Mouse (Mus musculus) neural tube, embryonic 13.5 days (tissue): ENCODE data around the gene Hps3. TPM values are rescaled to one million over a fixed set of nuclear protein-coding genes. Genes with fewer than 3 reads are reported as not detected.

Source experiments
- ATAC-seq: fragments of 200-750 bp; cut with Nextera tagmentation; 2 replicates; pipeline ENCODE4 v1.8.0; 2017; ENCODE audit warnings: low read depth, mild to moderate bottlenecking, moderate TSS enrichment, moderate library complexity
- H3K27ac ChIP-seq: fragments of 300-500 bp; sonication (generic); replicated peaks from 2 replicates; pipeline ENCODE4 v1.5.1; 2015; ENCODE audit warnings: moderate library complexity, mild to moderate bottlenecking, inconsistent platforms
- H3K27me3 ChIP-seq: fragments of 300-500 bp; sonication (generic); 2 replicates; pipeline ENCODE4 v1.6.1; 2015; ENCODE audit warnings: mild to moderate bottlenecking, inconsistent platforms
- H3K36me3 ChIP-seq: fragments of 300-500 bp; sonication (generic); 2 replicates; pipeline ENCODE4 v1.6.1; 2015; ENCODE audit warnings: mild to moderate bottlenecking, inconsistent platforms
- H3K4me1 ChIP-seq: fragments of 300-500 bp; sonication (generic); replicated peaks from 2 replicates; pipeline ENCODE4 v1.6.1; 2015; ENCODE audit warnings: inconsistent platforms
- H3K4me2 ChIP-seq: fragments of 300-500 bp; sonication (generic); 2 replicates; pipeline ENCODE4 v1.6.1; 2015; ENCODE audit warnings: inconsistent platforms, mild to moderate bottlenecking, moderate library complexity
- H3K4me3 ChIP-seq: fragments of 300-500 bp; sonication (generic); 2 replicates; pipeline ENCODE4 v1.5.1; 2015; ENCODE audit warnings: mild to moderate bottlenecking, inconsistent platforms
- H3K9ac ChIP-seq: fragments of 300-500 bp; sonication (generic); 2 replicates; pipeline ENCODE4 v1.6.1; 2015; ENCODE audit warnings: moderate library complexity, mild to moderate bottlenecking, inconsistent platforms
- H3K9me3 ChIP-seq: fragments of 300-500 bp; sonication (generic); 2 replicates; pipeline ENCODE4 v1.6.1; 2016; ENCODE audit warnings: inconsistent platforms
- WGBS: fragments of 180-500 bp; shearing (Covaris S2); methylation state at CpG from one replicate; pipeline ENCODE4 v1.1.7; 2015; 5-methylcytosine and 5-hydroxymethylcytosine counted together
- polyA plus RNA-seq: library from polyadenylated mRNA; unstranded; fragments of >200 nt; fragmentation: Nextera tagmentation; extraction: Ambion mirVana; gene quantifications from 2 replicates; pipeline ENCODE4 v1.2.1, GENCODE M21; 2015

The Hps3 gene
- polyA plus RNA-seq, 1 experiment from 2014 or later: 14.6 TPM

DNA sequence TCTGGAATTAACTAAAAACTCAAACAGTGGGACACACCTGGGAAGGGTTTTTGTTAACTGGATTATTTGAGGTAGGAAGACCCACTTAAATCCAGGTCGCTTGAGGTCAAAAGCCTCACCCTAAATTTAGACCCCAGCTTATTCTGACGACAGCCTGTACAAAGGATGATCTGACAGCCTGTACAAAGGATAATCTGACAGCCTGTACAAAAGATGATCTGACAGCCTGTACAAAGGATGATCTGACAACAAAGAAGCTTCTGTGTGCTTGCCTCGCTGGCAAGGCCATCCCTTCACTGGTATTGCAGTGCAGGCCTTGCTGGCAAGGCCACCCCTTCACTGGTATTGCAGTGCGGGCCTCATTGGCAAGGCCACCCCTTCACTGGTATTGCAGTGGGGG is 34.3 kb downstream of the Hps3 start:
- no peak overlapping the region for H3K4me3 ChIP-seq
- 76% methylated on average over 4 of the region's 4 CpGs for whole genome bisulfite sequencing
- H3K4me1 ChIP-seq: no peaks in the 10 kb centered on the region
- no peaks in the 10 kb centered on the region for H3K9me3 ChIP-seq
- no peak overlapping the region for H3K27ac ChIP-seq
- no peak overlapping the region for H3K9ac ChIP-seq
- H3K4me2 ChIP-seq: no peak overlapping the region
- H3K27me3 ChIP-seq: no peaks in the 10 kb centered on the region
- peaks cover 52% of the 10 kb centered on the region for H3K36me3 ChIP-seq
- no peak for ATAC-seq

DNA sequence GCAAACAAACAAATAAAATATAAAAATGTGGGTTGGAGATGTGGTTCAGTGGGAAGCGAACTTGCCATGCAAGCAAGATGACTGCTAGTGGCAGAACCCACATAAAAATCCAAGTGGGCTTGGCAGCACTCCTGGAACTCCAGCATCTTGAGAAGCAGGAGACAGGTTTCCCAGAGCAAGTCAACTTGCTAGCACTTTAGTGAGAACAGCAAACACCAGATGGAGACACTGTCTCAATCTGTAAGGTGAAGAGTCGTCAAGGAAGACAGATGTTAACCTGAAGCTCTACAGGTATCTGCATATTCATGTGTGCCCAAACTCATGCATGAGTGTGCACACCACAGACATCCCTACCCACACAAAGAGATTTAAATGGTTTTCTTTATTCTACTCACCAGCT is 35.6 kb downstream of the Hps3 start:
- no peak overlapping the region for H3K27ac ChIP-seq
- 90% methylated on average over 2 of the region's 2 CpGs for WGBS
- ATAC-seq: no peak

DNA sequence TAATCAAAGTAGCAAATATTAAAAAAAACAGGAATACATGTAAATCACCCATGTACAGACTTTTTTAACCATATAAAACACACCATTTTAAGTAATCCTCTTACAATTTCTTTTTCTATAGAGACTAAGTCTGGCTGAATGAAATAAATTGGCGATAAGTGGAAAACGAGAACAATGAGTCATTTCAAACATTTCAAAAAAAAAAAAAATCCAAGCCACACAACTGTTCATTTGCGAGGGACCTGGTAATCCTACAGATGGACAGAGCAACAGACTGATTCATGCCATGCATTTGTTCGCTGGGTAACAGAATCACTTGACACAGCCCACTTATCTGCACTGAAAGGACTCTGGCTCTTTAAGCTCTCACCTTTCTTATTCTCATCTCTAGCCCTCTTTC is 42.7 kb downstream of the Hps3 start:
- no peaks in the 10 kb centered on the region for H3K9me3 ChIP-seq
- H3K4me1 ChIP-seq: no peaks in the 10 kb centered on the region
- peaks cover 15% of the 10 kb centered on the region; the same call in 1 of the 2 replicates for H3K36me3 ChIP-seq
- ATAC-seq: no peak
- 77% methylated on average over 4 of the region's 4 CpGs for WGBS
- no peaks in the 10 kb centered on the region for H3K27me3 ChIP-seq
- no peak overlapping the region for H3K27ac ChIP-seq
- H3K4me2 ChIP-seq: no peak overlapping the region
- H3K9ac ChIP-seq: no peak overlapping the region
- H3K4me3 ChIP-seq: no peak overlapping the region

More for the DNA sequence above, 35.6 kb downstream of the Hps3 start:
- H3K9ac ChIP-seq: no peak overlapping the region
- no peaks in the 10 kb centered on the region for H3K9me3 ChIP-seq
- no peaks in the 10 kb centered on the region for H3K4me1 ChIP-seq
- no peaks in the 10 kb centered on the region for H3K27me3 ChIP-seq
- H3K4me2 ChIP-seq: no peak overlapping the region
- no peak overlapping the region for H3K4me3 ChIP-seq
- H3K36me3 ChIP-seq: peaks cover 59% of the 10 kb centered on the region

DNA sequence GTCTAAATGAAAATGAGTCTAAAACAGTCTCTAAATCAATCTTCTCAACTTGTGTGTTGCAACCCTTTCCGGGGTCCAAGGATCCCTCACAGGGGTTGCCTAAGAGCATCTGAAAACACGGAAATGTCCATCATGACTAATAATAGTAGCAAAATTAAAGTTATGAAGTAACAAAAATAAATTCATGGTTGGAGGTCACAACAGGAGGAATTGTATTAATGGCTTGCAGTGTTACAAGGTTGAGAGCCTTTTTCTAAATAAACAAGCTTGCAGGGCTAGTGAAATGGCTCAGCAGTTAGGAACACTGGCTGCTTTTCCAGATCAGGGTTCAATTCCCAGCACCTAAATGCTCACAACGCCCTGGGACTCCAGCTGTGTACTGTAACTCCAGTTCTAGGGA is 45.1 kb downstream of the Hps3 start:
- ATAC-seq: no peak
- 80% methylated on average over 3 of the region's 3 CpGs for WGBS
- H3K9me3 ChIP-seq: no peaks in the 10 kb centered on the region

DNA sequence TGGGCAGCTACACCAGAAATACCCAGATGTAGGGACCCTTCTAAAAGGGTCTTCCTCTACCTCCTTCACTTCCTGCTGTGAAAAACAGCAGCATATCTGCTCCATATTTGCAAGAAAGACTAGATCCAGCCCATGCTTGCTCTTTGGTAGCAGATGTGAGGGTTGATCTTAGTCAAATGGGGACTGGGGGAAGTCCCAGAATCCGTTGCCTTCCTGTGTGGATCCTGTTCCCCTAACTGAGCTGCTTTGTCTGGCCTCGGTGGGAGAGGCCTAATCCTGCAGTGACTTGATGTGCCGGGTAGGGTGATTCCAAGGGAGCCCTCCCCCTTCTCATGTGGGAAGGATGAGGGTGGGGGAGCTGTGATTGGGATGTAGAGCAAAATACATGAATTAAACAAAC is 49.0 kb downstream of the Hps3 start:
- Histone ChIP-seq H3K27me3 (no peaks in the 10 kb centered on the region), H3K9me3 (no peaks in the 10 kb centered on the region), H3K36me3 (no peaks in the 10 kb centered on the region), H3K4me3 (no peak overlapping the region), H3K9ac (no peak overlapping the region), H3K27ac (no peak overlapping the region), H3K4me2 (no peak overlapping the region), H3K4me1 (no peaks in the 10 kb centered on the region)
- 49% methylated on average over 3 of the region's 3 CpGs for WGBS
- ATAC-seq: no peak

More for the DNA sequence above, 45.1 kb downstream of the Hps3 start:
- H3K4me3 ChIP-seq: no peak overlapping the region
- no peak overlapping the region for H3K4me2 ChIP-seq
- H3K4me1 ChIP-seq: no peaks in the 10 kb centered on the region
- H3K27me3 ChIP-seq: no peaks in the 10 kb centered on the region
- H3K9ac ChIP-seq: no peak overlapping the region
- peaks cover 2% of the 10 kb centered on the region; the same call in 1 of the 2 replicates for H3K36me3 ChIP-seq
- H3K27ac ChIP-seq: no peak overlapping the region

DNA sequence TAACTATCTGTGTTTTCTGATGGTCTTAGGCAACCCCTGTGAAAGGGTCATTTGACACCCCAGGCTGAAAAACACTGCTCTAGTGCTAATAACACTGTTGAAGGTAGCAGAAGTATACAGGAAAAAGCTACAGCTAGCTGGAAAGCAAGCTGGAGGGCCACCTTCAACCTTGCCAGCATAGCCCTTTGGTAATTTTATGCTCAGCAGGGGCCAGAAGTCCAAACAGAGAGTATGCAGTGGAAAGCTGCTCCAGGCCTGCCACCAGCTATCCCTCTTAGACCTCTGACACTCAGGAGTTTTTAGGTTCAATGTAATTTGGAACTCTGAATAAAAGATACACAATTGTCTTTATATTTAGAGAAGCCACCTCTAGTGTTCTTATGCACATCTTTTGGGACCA is 52.3 kb downstream of the Hps3 start:
- H3K9ac ChIP-seq: no peak overlapping the region
- no peak overlapping the region for H3K4me3 ChIP-seq
- H3K27me3 ChIP-seq: no peaks in the 10 kb centered on the region
- no peak for ATAC-seq
- no peak overlapping the region for H3K27ac ChIP-seq
- no peaks in the 10 kb centered on the region for H3K36me3 ChIP-seq
- H3K9me3 ChIP-seq: no peaks in the 10 kb centered on the region
- H3K4me1 ChIP-seq: no peaks in the 10 kb centered on the region
- H3K4me2 ChIP-seq: no peak overlapping the region

DNA sequence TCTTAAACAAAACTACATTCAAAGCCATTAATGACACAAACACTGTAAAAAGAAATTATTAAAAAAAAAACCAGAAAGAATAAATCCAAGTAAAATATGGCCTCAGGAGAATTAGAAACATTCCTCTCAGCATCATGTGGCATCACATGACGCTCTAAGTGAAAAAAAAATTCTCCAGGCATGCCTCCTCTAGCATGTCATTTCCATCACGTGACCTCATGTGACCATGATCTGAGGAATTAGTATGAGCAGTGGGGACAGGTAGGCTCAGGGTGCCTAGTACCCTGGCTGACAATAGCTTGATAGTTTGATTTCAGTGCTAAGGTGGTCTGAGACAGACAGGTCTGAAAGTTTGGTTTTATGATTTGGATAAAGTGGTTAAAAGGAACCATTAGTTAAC is 54.0 kb downstream of the Hps3 start:
- no peak for ATAC-seq

DNA sequence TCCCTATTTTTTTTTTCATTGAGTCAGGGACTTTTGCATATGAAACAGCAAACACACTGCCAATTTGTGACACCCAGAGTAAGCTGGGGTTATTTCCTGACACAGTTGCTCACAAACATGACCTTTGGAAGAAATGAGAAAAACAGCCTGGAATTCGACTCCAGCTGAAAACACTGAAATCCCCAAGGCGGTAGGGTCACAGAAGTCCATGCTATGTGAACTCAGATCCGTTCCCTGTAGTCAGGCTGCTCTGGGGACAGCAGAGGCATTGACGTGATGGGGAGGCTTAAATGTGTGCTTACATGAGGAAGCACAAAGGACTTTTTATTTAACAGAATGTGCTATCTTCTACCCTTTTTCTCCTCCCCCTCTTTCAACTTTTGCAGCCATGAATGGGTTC is 56.6 kb downstream of the Hps3 start:
- Histone ChIP-seq H3K27me3 (no peaks in the 10 kb centered on the region), H3K36me3 (no peaks in the 10 kb centered on the region), H3K4me1 (no peaks in the 10 kb centered on the region), H3K9ac (no peak overlapping the region), H3K9me3 (no peaks in the 10 kb centered on the region), H3K4me2 (no peak overlapping the region), H3K4me3 (no peak overlapping the region), H3K27ac (no peak overlapping the region)
- 54% methylated on average over 4 of the region's 4 CpGs for WGBS
- ATAC-seq: no peak

More for the DNA sequence above, 54.0 kb downstream of the Hps3 start:
- H3K9ac ChIP-seq: no peak overlapping the region
- H3K4me2 ChIP-seq: no peak overlapping the region
- H3K36me3 ChIP-seq: no peaks in the 10 kb centered on the region
- no peak overlapping the region for H3K27ac ChIP-seq
- WGBS: 88% methylated on average over 2 of the region's 2 CpGs
- no peaks in the 10 kb centered on the region for H3K27me3 ChIP-seq
- H3K4me3 ChIP-seq: no peak overlapping the region
- H3K4me1 ChIP-seq: no peaks in the 10 kb centered on the region
- no peaks in the 10 kb centered on the region for H3K9me3 ChIP-seq

DNA sequence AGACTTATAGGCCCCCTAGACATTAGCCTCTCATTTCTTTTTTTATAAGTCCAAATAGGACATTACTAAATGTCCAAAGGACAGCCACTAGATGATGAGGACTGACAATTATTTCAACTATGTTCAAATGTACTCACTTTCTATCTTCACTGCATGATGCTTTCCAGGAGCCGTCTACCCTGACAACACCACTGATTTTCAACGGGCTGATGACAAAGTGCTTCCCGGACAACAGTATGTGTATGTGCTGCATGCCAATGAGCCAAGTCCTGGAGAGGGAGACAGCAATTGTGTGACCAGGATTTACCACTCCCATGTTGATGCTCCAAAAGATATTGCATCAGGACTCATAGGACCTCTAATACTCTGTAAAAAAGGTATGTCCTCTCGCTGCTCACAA is 69.0 kb downstream of the Hps3 start:
- no peak overlapping the region for H3K4me3 ChIP-seq
- 55% methylated on average over 4 of the region's 4 CpGs for WGBS
- ATAC-seq: no peak

DNA sequence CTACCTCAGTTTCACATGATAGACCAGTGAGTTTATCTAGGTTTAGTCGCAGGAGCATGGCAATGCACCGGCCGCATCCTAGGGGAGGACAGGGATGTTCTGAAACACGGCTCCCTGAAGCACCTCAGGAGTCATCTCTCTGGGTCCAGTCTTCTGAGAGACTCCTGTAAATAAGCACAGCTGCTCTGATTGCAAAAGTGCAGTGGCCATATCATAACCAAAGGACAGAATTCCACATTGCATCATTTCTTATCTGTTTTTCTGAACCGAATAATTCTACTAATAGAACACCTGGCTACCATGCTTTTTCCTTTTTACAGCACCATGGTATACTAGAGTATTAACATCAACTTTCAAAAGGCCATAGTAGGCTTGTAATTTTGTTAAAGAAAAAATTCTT is 69.9 kb downstream of the Hps3 start:
- H3K9me3 ChIP-seq: no peaks in the 10 kb centered on the region
- H3K9ac ChIP-seq: no peak overlapping the region
- H3K4me3 ChIP-seq: no peak overlapping the region
- no peak overlapping the region for H3K4me2 ChIP-seq
- H3K27me3 ChIP-seq: no peaks in the 10 kb centered on the region
- H3K27ac ChIP-seq: no peak overlapping the region
- WGBS: 92% methylated on average over 5 of the region's 5 CpGs
- no peak for ATAC-seq
- no peaks in the 10 kb centered on the region for H3K4me1 ChIP-seq
- no peaks in the 10 kb centered on the region for H3K36me3 ChIP-seq

More for the DNA sequence above, 69.0 kb downstream of the Hps3 start:
- Histone ChIP-seq H3K9ac (no peak overlapping the region), H3K9me3 (no peaks in the 10 kb centered on the region), H3K27me3 (no peaks in the 10 kb centered on the region), H3K4me2 (no peak overlapping the region), H3K27ac (no peak overlapping the region), H3K4me1 (no peaks in the 10 kb centered on the region), H3K36me3 (no peaks in the 10 kb centered on the region)

DNA sequence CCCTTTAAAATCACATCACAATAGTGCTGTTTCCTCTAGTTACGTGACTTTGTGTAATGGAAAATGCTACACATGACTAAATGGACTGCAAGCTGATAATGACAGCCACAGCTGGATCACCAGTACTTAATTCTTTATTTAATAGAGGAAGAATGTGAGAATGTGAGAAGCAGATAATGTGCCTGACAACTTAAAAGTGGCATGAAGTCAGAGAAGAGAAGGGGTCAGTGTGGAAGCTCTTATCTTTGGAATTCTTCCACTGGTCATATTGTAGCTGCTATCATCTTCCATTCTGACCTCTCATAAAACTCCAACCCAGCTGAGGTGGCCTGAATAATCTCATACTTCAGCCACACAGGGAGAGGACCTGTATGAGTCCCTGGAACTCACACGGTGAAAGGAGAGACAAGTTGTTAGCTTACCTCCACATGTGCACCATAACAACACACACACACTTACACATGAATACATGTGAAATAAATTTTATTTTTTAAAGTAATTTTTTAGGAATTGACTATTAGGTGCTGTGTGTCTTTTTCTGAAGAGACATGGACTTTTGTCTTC is 70.4 kb downstream of the Hps3 start:
- Histone ChIP-seq H3K27ac (no peak overlapping the region), H3K4me2 (no peak overlapping the region), H3K4me3 (no peak overlapping the region), H3K27me3 (no peaks in the 10 kb centered on the region), H3K4me1 (no peaks in the 10 kb centered on the region), H3K36me3 (no peaks in the 10 kb centered on the region), H3K9ac (no peak overlapping the region), H3K9me3 (no peaks in the 10 kb centered on the region)
- ATAC-seq: no peak
- 76% methylated on average over 2 of the region's 2 CpGs for WGBS

DNA sequence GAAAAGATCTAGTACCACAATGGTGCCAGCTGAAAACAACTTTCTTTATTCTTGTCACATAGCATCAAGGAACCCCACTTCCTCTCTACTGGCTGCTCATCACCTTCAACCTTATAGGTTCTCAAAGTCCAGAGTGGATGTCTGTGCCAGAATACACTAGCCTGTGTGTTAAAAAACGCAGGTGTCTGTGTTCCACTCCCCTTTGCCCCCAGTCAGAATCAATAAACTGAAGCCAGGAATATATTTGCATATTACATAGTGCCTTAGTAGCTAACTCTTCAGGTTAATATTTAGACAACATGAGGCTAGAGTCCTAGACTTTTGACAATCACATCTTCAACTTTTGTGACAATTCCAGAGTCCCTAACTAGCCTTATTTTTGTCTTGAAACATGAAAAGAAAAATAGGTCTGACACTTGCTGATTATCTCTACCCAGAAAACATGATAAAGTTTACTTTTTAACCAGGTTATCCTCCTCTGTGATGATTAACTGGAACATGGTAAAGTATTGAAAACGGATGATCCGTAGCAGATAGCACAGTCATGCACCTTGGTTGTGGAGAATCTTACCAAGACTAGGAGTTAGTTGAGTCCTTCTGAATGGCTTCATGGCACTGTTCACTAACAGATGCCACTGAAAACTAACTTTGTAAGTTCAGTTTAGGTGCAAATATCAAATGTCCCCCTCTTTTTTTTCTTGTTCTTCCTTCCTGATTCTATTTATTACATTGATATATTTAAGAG is 72.2 kb downstream of the Hps3 start:
- no peak overlapping the region for H3K27ac ChIP-seq
- no peaks in the 10 kb centered on the region for H3K9me3 ChIP-seq
- no peaks in the 10 kb centered on the region for H3K4me1 ChIP-seq
- H3K9ac ChIP-seq: no peak overlapping the region
- H3K4me3 ChIP-seq: no peak overlapping the region
- 86% methylated on average over 3 of the region's 3 CpGs for whole genome bisulfite sequencing
- no peaks in the 10 kb centered on the region for H3K36me3 ChIP-seq
- H3K27me3 ChIP-seq: no peaks in the 10 kb centered on the region
- H3K4me2 ChIP-seq: no peak overlapping the region
- ATAC-seq: no peak

DNA sequence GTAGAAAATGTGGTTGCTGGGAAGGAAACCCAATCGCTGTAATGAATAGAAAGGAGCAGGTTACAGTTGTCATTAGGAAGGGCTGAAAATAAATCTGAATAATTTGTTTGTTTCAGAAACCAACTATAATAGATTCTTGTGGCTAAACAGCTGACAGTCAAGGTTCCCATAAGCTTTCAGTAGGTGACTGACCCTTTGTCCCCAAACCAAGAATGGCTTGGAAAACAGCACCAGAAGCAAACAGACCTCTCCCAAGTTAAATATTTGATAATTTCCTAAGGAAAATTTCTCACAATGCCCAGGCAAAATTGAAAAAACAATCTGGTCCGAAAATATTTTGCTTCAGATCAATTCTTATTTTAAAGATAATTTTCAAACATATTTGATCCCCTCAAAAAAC is 73.8 kb downstream of the Hps3 start:
- Histone ChIP-seq H3K27ac (no peak overlapping the region), H3K4me3 (no peak overlapping the region), H3K4me2 (no peak overlapping the region), H3K9ac (no peak overlapping the region), H3K4me1 (peaks cover 5% of the 10 kb centered on the region; the same call in 1 of the 2 replicates), H3K27me3 (no peaks in the 10 kb centered on the region), H3K36me3 (no peaks in the 10 kb centered on the region), H3K9me3 (no peaks in the 10 kb centered on the region)
- no peak for ATAC-seq
- 90% methylated on average over 2 of the region's 2 CpGs for WGBS
